Mouse (Mus musculus) hindbrain, embryonic 12.5 days (tissue): ENCODE measurements around the gene Erap1. TPM values are rescaled to one million over a fixed set of nuclear protein-coding genes. Genes with fewer than 3 reads are reported as not detected.
A peak's percentile ranks its signal among the peaks of the same experiment; 100 is the strongest.
"Not testable (repeated sequence)": the region's sequence is repeated elsewhere in the genome, so short reads cannot be mapped to it uniquely, and the experiment has no call there.

Experiments
- ATAC-seq: fragments of 200-750 bp; cut with Nextera tagmentation; 2 replicates; pipeline ENCODE4 v1.8.0; 2017; ENCODE audit warnings: moderate TSS enrichment; ENCODE audit not compliant: low FRiP score
- H3K27ac ChIP-seq: fragments of 300-500 bp; sonication (generic); 2 replicates; pipeline ENCODE4 v1.5.1; 2016; ENCODE audit warnings: mild to moderate bottlenecking
- H3K27me3 ChIP-seq: fragments of 300-500 bp; sonication (generic); 2 replicates; pipeline ENCODE4 v1.6.1; 2016; ENCODE audit warnings: mild to moderate bottlenecking
- H3K36me3 ChIP-seq: fragments of 300-500 bp; sonication (generic); 2 replicates; pipeline ENCODE4 v1.6.1; 2016; ENCODE audit warnings: mild to moderate bottlenecking
- H3K4me1 ChIP-seq: fragments of 300-500 bp; sonication (generic); 2 replicates; pipeline ENCODE4 v1.6.1; 2016
- H3K4me2 ChIP-seq: fragments of 300-500 bp; sonication (generic); replicated peaks from 2 replicates; pipeline ENCODE4 v1.6.1; 2016; ENCODE audit warnings: mild to moderate bottlenecking
- H3K4me3 ChIP-seq: fragments of 300-500 bp; sonication (generic); 2 replicates; pipeline ENCODE4 v1.5.1; 2016; ENCODE audit warnings: mild to moderate bottlenecking
- H3K9ac ChIP-seq: fragments of 300-500 bp; sonication (generic); 2 replicates; pipeline ENCODE4 v1.6.1; 2016; ENCODE audit warnings: mild to moderate bottlenecking, moderate library complexity
- H3K9me3 ChIP-seq: fragments of 300-500 bp; sonication (generic); replicated peaks from 2 replicates; pipeline ENCODE4 v1.6.1; 2016; ENCODE audit warnings: mild to moderate bottlenecking
- WGBS: fragments of 180-500 bp; shearing (Covaris S2); methylation state at CpG from one replicate; pipeline ENCODE4 v1.1.7; 2016; 5-methylcytosine and 5-hydroxymethylcytosine counted together
- polyA plus RNA-seq: library from polyadenylated mRNA; unstranded; fragments of >200 nt; fragmentation: Nextera tagmentation; extraction: Ambion mirVana; gene quantifications from 2 replicates; pipeline ENCODE4 v1.2.1, GENCODE M21; 2016

Gene Erap1
- 3.8 and 4.6 TPM in 2 replicates for polyA plus RNA-seq

GRCm38 (mm10) chr13:74638793-74639711 lies at the start of gene Erap1:
Erap1 (plus strand) TSS chr13:74639568.
- peak within 1 kb of the TSS; percentile 85 for H3K4me2 ChIP-seq
- peaks cover 5% of the 10 kb centered on the region; the same call in 1 of the 2 replicates for H3K4me1 ChIP-seq
- H3K4me3 ChIP-seq: peak within 1 kb of the TSS; percentile 79
- H3K36me3 ChIP-seq: no peaks in the 10 kb centered on the region
- H3K9ac ChIP-seq: peak within 1 kb of the TSS; percentile 83
- H3K27ac ChIP-seq: peak within 1 kb of the TSS; percentile 79
- H3K9me3 ChIP-seq: no peaks in the 10 kb centered on the region
- WGBS: under 1% methylated on average over 12 of the region's 12 CpGs
- ATAC-seq: peak; percentile 71
- H3K27me3 ChIP-seq: no peaks in the 10 kb centered on the region

- not testable (repeated sequence) for H3K27ac ChIP-seq, H3K36me3 ChIP-seq, H3K4me1 ChIP-seq, H3K4me3 ChIP-seq, ATAC-seq, H3K27me3 ChIP-seq, H3K9me3 ChIP-seq, H3K4me2 ChIP-seq, H3K9ac ChIP-seq
- 55% methylated on average over 12 of the region's 12 CpGs for WGBS
Observed at GRCm38 (mm10) chr13:74591401-74591821, 48.0 kb upstream of the Erap1 start.

DNA sequence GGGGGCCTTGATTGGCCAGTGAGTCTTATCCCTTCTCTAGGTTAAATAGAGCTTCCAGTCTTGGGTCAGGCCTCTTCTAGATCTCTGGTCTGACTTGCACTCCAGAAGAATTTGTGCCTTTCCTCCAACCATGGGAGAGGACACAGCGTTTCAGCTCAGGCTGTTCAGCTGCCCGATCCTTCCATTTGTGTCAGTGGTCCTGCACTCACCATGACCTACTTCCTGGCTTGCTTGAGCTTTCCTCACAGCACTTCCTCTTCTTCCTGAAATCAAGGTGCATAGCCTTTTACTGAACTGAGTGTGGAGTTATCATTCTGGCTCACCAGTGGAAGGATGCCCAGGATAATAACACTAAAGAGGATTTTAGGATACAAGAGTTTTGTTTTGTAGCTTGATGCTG lies 47.5 kb upstream of the Erap1 start:
- H3K4me2 ChIP-seq, ATAC-seq, H3K9ac ChIP-seq, H3K4me3 ChIP-seq, H3K27me3 ChIP-seq, H3K9me3 ChIP-seq, H3K4me1 ChIP-seq, H3K27ac ChIP-seq, H3K36me3 ChIP-seq: not testable (repeated sequence)
- WGBS: 82% methylated on average over 2 of the region's 2 CpGs

- H3K9me3 ChIP-seq, ATAC-seq, H3K4me2 ChIP-seq, H3K9ac ChIP-seq, H3K27ac ChIP-seq, H3K36me3 ChIP-seq, H3K27me3 ChIP-seq, H3K4me1 ChIP-seq, H3K4me3 ChIP-seq: not testable (repeated sequence)
- WGBS: 95% methylated on average over 2 of the region's 2 CpGs
Observed at GRCm38 (mm10) chr13:74597022-74597421, 42.3 kb upstream of the Erap1 start.

DNA sequence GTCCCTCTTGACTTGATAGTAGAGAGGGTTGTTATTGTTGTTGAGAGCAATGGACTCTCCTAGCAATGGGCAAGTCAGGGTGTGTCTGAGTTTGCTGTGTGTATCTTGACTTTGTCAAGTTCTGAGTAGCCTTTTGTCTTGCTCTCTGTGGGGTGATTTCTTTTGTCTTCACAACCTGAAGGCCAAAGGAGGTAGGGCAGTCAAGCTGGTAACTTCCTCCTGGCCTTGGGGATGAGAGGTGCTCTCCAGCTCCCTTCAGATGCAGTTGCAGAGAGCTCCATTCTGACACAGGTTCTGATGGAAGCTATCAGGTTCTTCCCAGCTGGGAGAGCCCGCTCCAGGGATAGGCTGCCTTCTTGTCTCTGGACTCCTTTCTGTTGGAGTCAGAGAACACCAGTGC lies 37.6 kb upstream of the Erap1 start:
- H3K9ac ChIP-seq, H3K4me3 ChIP-seq, H3K27ac ChIP-seq, H3K4me1 ChIP-seq, ATAC-seq, H3K27me3 ChIP-seq, H3K4me2 ChIP-seq: not testable (repeated sequence)
- 89% methylated on average over 1 of the region's 1 CpGs for WGBS
- H3K9me3 ChIP-seq: peaks cover 15% of the 10 kb centered on the region; the same call in 1 of the 2 replicates
- peaks cover 24% of the 10 kb centered on the region for H3K36me3 ChIP-seq

GRCm38 (mm10) chr13:74617163-74618019 lies 22.0 kb upstream of the Erap1 start:
- 11% methylated on average over 22 of the region's 22 CpGs for WGBS
- ATAC-seq: peak; percentile 98
- peak overlapping the region; percentile 61 for H3K4me2 ChIP-seq
- not testable (repeated sequence) for H3K9me3 ChIP-seq, H3K4me1 ChIP-seq, H3K27me3 ChIP-seq, H3K36me3 ChIP-seq
- peak overlapping the region; percentile 72 for H3K9ac ChIP-seq
- peak overlapping the region; percentile 48 for H3K4me3 ChIP-seq
- peak overlapping the region; percentile 84 for H3K27ac ChIP-seq

DNA sequence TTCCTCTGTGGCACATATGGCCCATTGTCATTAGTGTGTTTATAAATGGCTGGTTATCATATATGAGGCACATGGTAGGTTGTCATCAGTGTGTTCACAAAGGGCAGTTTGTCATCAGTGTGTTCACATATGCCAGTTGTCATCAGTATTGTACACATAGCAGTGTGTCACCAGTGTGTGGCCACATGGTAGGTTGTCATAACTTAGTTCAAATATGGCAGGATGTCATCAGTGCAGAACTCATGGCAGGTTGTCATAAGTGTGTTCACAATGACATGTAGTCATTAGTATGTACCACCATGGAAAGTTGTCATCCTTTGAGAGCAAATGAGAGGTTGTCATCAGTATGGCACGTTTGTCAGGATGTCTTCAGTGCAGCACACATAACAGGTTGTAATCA lies 7.0 kb upstream of the Erap1 start:
- no peak for ATAC-seq
- Histone ChIP-seq H3K4me2 (no peak overlapping the region), H3K36me3 (no peaks in the 10 kb centered on the region), H3K4me3 (no peak overlapping the region), H3K9me3 (no peaks in the 10 kb centered on the region), H3K27ac (no peak overlapping the region), H3K9ac (no peak overlapping the region), H3K27me3 (no peaks in the 10 kb centered on the region), H3K4me1 (no peaks in the 10 kb centered on the region)
- 59% methylated on average over 1 of the region's 1 CpGs for WGBS

DNA sequence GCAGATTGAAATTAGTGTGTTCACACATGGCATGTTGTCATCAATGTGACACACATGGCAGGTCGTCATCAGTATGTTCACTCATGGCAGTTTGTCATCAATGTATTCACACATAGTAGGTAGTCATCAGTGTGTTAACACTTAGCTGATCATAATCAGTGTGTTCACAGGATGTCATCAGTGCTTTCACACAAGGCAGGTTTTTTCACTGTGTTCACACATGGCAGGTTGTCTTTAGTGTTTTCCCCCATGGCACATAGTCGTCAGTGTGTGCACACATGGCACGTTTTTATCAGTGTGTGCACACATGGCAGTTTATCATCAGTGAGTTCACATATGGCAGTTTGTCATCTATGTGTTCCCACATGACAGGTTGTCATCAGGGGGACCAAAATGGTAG lies 6.5 kb upstream of the Erap1 start:
- H3K4me3 ChIP-seq: no peak overlapping the region
- no peaks in the 10 kb centered on the region for H3K36me3 ChIP-seq
- 84% methylated on average over 3 of the region's 3 CpGs for WGBS
- no peak overlapping the region for H3K9ac ChIP-seq
- no peak overlapping the region for H3K27ac ChIP-seq
- H3K4me2 ChIP-seq: no peak overlapping the region
- no peak for ATAC-seq
- no peaks in the 10 kb centered on the region for H3K9me3 ChIP-seq
- H3K27me3 ChIP-seq: no peaks in the 10 kb centered on the region
- H3K4me1 ChIP-seq: no peaks in the 10 kb centered on the region

DNA sequence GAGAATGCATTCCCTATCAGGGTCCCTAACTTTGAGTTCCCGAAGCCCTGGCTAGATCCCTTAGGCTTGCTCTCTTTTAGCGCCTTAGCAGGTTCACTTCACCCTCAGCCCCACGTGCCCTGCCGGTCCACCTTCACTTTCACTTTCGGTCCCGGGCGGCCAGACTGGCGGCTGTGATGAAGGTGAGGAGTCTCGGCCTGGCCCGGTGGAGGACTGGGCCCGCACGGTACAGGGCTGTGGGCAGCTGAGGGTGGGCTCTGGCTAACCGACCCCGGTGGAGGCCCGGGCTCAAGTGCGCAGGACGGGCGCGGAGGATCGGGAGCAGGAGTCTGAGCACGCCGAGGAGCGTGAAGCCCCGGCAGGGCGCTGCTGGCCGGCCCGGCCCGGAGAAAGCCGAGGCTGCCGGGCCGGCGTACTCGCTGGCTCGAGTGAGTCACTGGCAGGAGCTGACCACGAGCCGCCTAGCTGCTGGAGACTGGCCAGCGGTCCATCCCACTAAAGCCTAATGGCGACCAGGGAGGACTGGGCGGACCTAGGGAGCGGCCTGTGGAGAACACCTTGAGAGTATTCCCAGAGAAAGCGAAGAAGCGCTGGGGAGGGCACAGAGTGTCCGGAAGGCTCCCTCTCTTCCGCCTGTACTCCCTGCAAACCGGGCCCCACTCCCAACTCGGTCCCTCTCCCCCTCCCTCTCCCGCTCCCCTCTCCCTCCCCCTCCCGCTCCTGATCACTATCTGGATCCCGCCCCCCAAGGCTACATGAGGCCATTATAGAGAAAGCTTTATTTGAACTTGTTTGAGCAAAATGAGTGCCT lies 549 bp downstream of the Erap1 start:
- no peaks in the 10 kb centered on the region for H3K9me3 ChIP-seq
- peak overlapping the region; percentile 85 for H3K4me2 ChIP-seq
- peak overlapping the region; percentile 79 for H3K27ac ChIP-seq
- H3K36me3 ChIP-seq: no peaks in the 10 kb centered on the region
- H3K4me3 ChIP-seq: peak overlapping the region; percentile 79
- peak overlapping the region; percentile 83 for H3K9ac ChIP-seq
- under 1% methylated on average over 47 of the region's 49 CpGs for WGBS
- H3K27me3 ChIP-seq: no peaks in the 10 kb centered on the region
- ATAC-seq: peak; percentile 92
- H3K4me1 ChIP-seq: peaks cover 5% of the 10 kb centered on the region; the same call in 1 of the 2 replicates

DNA sequence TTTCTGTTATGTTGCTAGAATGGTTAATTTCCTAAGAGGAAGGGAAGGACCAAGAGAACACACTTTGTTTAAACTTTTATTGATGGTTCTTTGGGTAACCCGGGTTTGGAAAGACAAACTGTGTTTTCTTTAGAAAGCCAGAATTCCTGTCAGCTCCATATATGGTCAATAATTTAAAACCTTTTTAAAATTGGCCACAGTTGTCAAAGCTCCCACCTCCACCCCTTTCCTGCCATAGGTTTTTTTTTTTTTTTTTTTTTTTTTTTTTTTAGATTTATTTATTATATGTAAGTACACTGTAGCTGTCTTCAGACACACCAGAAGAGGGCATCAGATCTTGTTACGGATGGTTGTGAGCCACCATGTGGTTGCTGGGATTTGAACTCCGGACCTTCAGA lies 1.2 kb downstream of the Erap1 start:
- peak overlapping the region; percentile 85 for H3K4me2 ChIP-seq
- not testable (repeated sequence) for ATAC-seq, H3K4me1 ChIP-seq, H3K36me3 ChIP-seq, H3K27me3 ChIP-seq, H3K27ac ChIP-seq, H3K9ac ChIP-seq, H3K9me3 ChIP-seq
- H3K4me3 ChIP-seq: peak overlapping the region; percentile 79
- 74% methylated on average over 3 of the region's 3 CpGs for WGBS

- ATAC-seq: no peak
- WGBS: 91% methylated on average over 5 of the region's 5 CpGs
- Histone ChIP-seq H3K27me3 (no peaks in the 10 kb centered on the region), H3K9me3 (no peaks in the 10 kb centered on the region), H3K4me1 (no peaks in the 10 kb centered on the region), H3K27ac (no peak overlapping the region), H3K4me3 (no peak overlapping the region), H3K36me3 (no peaks in the 10 kb centered on the region), H3K9ac (no peak overlapping the region), H3K4me2 (no peak overlapping the region)
Observed at GRCm38 (mm10) chr13:74695497-74696193, 56.3 kb downstream of the Erap1 start.
